Mouse (Mus musculus) limb, embryonic 11.5 days (tissue): ENCODE results near the gene Irgc1. TPM values are rescaled to one million over a fixed set of nuclear protein-coding genes. Genes with fewer than 3 reads are reported as not detected.

Experiments
- ATAC-seq: fragments of 200-750 bp; cut with Nextera tagmentation; 2 replicates; pipeline ENCODE4 v1.8.0; 2017; ENCODE audit warnings: low read depth; ENCODE audit not compliant: insufficient number of reproducible peaks, low FRiP score, low TSS enrichment
- DNase-seq: peaks from one replicate; pipeline ENCODE4 v3.0.0-alpha.2; 2015; ENCODE audit warnings: low spot score
- H3K27ac ChIP-seq: fragments of 300-500 bp; sonication (generic); replicated peaks from 2 replicates; pipeline ENCODE4 v1.5.1; 2014; ENCODE audit warnings: low read depth, mild to moderate bottlenecking, low read length
- H3K27me3 ChIP-seq: fragments of 300-500 bp; sonication (generic); 2 replicates; pipeline ENCODE4 v1.6.1; 2014; ENCODE audit warnings: mild to moderate bottlenecking, low read length, mixed read lengths; ENCODE audit not compliant: control insufficient read depth, insufficient read depth
- H3K36me3 ChIP-seq: fragments of 300-500 bp; sonication (generic); 2 replicates; pipeline ENCODE4 v1.6.1; 2014; ENCODE audit warnings: mild to moderate bottlenecking, low read length, moderate library complexity, mixed read lengths; ENCODE audit not compliant: control insufficient read depth, insufficient read depth
- H3K4me1 ChIP-seq: fragments of 300-500 bp; sonication (generic); 2 replicates; pipeline ENCODE4 v1.6.1; 2014; ENCODE audit warnings: low read length, mixed read lengths; ENCODE audit not compliant: control insufficient read depth, insufficient read depth
- H3K4me2 ChIP-seq: fragments of 300-500 bp; sonication (generic); 2 replicates; pipeline ENCODE4 v1.6.1; 2014; ENCODE audit warnings: low read depth, mild to moderate bottlenecking, moderate library complexity; ENCODE audit not compliant: severe bottlenecking
- H3K4me3 ChIP-seq: fragments of 300-500 bp; sonication (generic); 2 replicates; pipeline ENCODE4 v1.5.1; 2014; ENCODE audit warnings: low read depth, low read length
- H3K9ac ChIP-seq: fragments of 300-500 bp; sonication (generic); 2 replicates; pipeline ENCODE4 v1.6.1; 2014; ENCODE audit warnings: mild to moderate bottlenecking, low read length
- H3K9me3 ChIP-seq: fragments of 300-500 bp; sonication (generic); 2 replicates; pipeline ENCODE4 v1.6.1; 2016; ENCODE audit warnings: low read length; ENCODE audit not compliant: control insufficient read depth
- WGBS: fragments of 180-500 bp; shearing (Covaris S2); extraction: QIAGEN DNeasy Blood & Tissue Kit; methylation state at CpG from one replicate; pipeline ENCODE4 v1.1.7; 2014; 5-methylcytosine and 5-hydroxymethylcytosine counted together
- polyA plus RNA-seq: library from polyadenylated mRNA; unstranded; fragments of >200 nt; fragmentation: Nextera tagmentation; extraction: Ambion mirVana; gene quantifications from 2 replicates; pipeline ENCODE4 v1.2.1, GENCODE M21; 2014

Gene Irgc1
- polyA plus RNA-seq: not detected in 2 replicates

DNA sequence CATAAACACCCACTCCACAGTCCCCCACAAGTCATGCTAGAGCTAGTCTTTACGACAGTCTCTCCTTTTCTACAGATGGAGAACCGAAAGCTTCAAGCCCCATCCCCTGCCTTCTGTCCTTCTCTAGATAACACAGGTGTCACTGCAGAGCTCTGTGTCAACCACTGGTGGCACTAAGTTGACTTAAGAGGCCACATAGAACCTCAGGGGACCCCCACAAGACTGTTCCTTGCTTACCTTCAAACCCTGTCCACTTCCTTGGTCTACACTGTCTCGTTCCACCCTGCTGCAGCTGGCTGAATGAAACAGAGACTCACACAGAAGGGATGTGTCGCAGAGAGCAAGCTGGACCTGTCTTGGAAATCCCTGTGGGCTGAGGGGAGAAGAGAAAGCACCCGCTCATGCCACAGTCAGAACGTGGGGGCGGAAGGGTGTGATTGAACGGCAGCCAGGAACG is at the start of gene Irgc1:
TSS of gene Irgc1 (minus strand) at position 443 of the 457 bp plus-strand sequence.
- Histone ChIP-seq H3K9ac (no peak within 1 kb of the TSS), H3K27ac (no peak within 1 kb of the TSS), H3K9me3 (0 out of 2 replicates have a peak, but pooled peaks cover 3% of the 10 kb centered on the region), H3K4me1 (no peaks in the 10 kb centered on the region), H3K36me3 (no peaks in the 10 kb centered on the region), H3K4me2 (no peak within 1 kb of the TSS), H3K4me3 (no peak within 1 kb of the TSS), H3K27me3 (no peaks in the 10 kb centered on the region)
- DNase-seq (no peak), ATAC-seq (no peak)
- 83% methylated on average over 9 of the region's 9 CpGs for WGBS

DNA sequence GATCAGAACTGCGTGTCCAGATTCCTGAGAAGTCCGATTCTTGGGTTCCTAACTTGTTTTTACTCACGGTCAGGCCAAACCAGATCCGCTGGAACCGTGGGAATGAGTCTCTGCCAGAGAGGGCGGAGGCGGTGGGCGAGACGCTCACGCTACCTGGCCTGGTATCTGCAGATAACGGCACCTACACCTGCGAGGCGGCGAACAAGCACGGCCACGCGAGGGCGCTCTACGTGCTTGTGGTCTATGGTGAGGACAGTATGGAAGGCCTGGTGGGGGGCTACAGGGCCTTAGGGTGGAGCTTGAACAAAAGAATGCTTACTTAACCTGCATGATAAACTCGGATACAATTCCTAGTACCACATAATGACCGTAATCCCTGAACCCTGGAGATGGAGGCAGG is 49.4 kb upstream of the Irgc1 start:
- peaks cover 29% of the 10 kb centered on the region for H3K27me3 ChIP-seq
- no peak overlapping the region for H3K27ac ChIP-seq
- no peak overlapping the region for H3K9ac ChIP-seq
- 49% methylated on average over 21 of the region's 21 CpGs for WGBS
- no peak for ATAC-seq
- DNase-seq: no peak
- H3K4me3 ChIP-seq: no peak overlapping the region
- no peak overlapping the region for H3K4me2 ChIP-seq
- no peaks in the 10 kb centered on the region for H3K36me3 ChIP-seq
- peaks cover 3% of the 10 kb centered on the region; the same call in 1 of the 2 replicates for H3K9me3 ChIP-seq
- H3K4me1 ChIP-seq: peaks cover 6% of the 10 kb centered on the region; the same call in 1 of the 2 replicates

GRCm38 (mm10) chr7:24500929-24501328 is 48.8 kb upstream of the Irgc1 start:
- peaks cover 29% of the 10 kb centered on the region for H3K27me3 ChIP-seq
- peaks cover 3% of the 10 kb centered on the region; the same call in 1 of the 2 replicates for H3K9me3 ChIP-seq
- no peaks in the 10 kb centered on the region for H3K36me3 ChIP-seq
- WGBS: 31% methylated on average over 7 of the region's 7 CpGs
- no peak overlapping the region for H3K4me2 ChIP-seq
- no peak overlapping the region for H3K27ac ChIP-seq
- peak; percentile 70 for DNase-seq
- peaks cover 6% of the 10 kb centered on the region; the same call in 1 of the 2 replicates for H3K4me1 ChIP-seq
- H3K9ac ChIP-seq: no peak overlapping the region
- no peak for ATAC-seq
- no peak overlapping the region for H3K4me3 ChIP-seq

DNA sequence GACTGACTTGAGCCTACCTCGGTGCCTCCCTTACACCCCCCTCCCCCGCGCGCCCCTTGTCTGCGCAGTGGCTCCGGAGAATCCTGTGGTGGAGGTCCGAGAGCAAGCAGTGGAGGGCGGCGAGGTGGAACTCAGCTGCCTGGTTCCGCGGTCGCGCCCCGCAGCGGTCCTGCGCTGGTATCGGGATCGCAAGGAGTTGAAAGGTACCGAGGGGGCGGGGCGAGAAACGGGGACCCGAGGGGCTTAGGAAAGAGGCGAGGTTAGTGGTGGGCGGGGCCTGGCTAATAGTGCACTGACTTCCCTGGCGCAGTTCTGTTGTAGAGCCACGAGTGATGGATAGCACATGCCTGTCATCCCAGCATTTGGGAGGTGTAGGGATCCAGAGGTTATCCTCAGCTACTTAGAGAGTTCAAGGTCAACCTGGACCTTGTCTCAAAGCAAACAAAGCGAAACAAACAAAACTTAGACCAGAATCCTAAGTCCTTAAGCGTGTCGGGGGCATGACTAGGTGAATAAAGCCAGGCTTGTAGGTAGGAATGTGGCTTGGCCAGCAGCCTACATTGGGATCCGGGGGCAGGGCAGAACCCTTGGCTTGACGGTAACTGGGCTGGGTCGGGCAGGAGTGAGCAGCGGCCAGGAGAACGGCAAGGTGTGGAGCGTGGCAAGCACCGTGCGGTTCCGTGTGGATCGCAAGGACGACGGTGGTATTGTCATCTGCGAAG is 47.9 kb upstream of the Irgc1 start:
- DNase-seq (peak; percentile 72), ATAC-seq (peak; percentile 57; the same call in 1 of the 2 replicates)
- H3K27ac ChIP-seq: no peak overlapping the region

DNA sequence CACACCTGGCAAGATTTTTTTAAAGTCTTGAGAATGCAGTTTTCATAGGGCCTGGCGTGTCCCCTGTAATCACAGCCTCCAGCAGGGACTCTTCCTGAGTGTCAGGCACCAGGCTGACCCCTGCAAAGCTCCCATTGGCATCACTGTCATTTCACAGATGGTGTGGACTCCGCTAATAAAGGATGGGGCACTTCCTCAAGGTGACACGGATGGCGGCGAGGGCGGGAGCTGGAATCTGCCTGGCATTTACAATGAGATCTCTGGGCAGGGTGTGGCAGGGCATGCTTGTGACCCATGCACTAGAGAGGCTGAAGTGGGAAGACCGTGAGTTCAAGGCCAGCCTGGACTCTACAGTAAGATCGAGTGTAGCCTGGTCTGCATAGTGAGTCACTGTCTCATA is 36.2 kb upstream of the Irgc1 start:
- ATAC-seq: no peak

More for the DNA sequence above, 47.9 kb upstream of the Irgc1 start:
- Histone ChIP-seq H3K4me1 (peaks cover 2% of the 10 kb centered on the region; the same call in 1 of the 2 replicates), H3K4me3 (peak overlapping the region; percentile 31), H3K4me2 (peak overlapping the region; percentile 60), H3K9me3 (peaks cover 3% of the 10 kb centered on the region; the same call in 1 of the 2 replicates), H3K36me3 (no peaks in the 10 kb centered on the region), H3K9ac (peak overlapping the region; percentile 47; the same call in 1 of the 2 replicates), H3K27me3 (peaks cover 29% of the 10 kb centered on the region)
- 14% methylated on average over 43 of the region's 43 CpGs for WGBS

DNA sequence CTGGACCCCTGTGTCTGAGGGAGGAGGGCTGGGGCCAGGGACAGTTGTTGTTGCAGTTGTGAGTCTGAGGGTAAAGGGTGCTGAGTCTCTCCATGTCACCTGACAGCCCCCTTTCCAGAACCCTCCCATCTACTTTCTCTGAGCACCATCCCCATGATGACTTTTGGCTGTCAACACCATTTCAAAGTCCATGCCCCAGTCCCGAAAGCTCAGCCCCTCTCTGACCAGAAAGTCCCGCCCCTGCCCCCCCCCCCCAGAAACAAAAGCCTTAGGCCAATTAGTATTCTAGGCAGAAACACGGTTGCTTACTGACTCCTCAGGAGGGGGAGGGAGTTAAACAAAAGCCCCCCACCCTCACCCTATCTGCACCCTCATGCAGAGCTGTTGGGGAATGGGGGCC is 35.3 kb upstream of the Irgc1 start:
- Histone ChIP-seq H3K27me3 (peaks cover 5% of the 10 kb centered on the region; the same call in 1 of the 2 replicates), H3K4me2 (no peak overlapping the region), H3K36me3 (no peaks in the 10 kb centered on the region), H3K27ac (no peak overlapping the region), H3K9ac (no peak overlapping the region), H3K4me3 (no peak overlapping the region), H3K4me1 (peaks cover 5% of the 10 kb centered on the region), H3K9me3 (no peaks in the 10 kb centered on the region)
- DNase-seq (no peak), ATAC-seq (no peak)
- WGBS: 31% methylated on average over 3 of the region's 3 CpGs

More for the DNA sequence above, 36.2 kb upstream of the Irgc1 start:
- WGBS: 88% methylated on average over 8 of the region's 8 CpGs
- no peak overlapping the region for H3K27ac ChIP-seq
- no peak overlapping the region for H3K9ac ChIP-seq
- H3K4me2 ChIP-seq: no peak overlapping the region
- no peaks in the 10 kb centered on the region for H3K9me3 ChIP-seq
- no peaks in the 10 kb centered on the region for H3K4me1 ChIP-seq
- H3K36me3 ChIP-seq: no peaks in the 10 kb centered on the region
- H3K4me3 ChIP-seq: no peak overlapping the region
- H3K27me3 ChIP-seq: no peaks in the 10 kb centered on the region; the same call in 1 of the 2 replicates
- no peak for DNase-seq

DNA sequence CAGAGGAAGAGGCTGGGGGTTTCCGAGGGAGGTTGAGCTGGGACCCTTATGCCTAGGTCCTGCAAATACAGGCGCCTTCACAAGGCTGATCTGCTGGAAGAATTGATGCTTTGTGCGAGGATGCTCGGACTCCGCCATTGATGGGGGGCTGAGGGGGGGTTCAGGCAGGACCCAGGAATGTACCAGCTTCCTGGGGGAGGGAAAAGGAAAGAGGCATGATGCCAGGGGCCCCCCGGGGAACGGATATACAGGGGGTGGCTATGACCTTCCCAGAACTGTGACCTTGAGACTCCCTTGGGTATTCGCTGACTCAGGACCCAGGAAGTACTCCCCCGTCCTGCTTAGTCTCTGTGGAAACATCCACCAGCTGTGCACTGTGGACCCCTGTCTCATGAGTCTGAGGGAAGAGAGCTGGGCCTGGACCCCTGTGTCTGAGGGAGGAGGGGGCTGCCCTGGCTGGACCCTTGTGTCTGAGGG is 34.6 kb upstream of the Irgc1 start:
- peaks cover 5% of the 10 kb centered on the region for H3K4me1 ChIP-seq
- 63% methylated on average over 9 of the region's 9 CpGs for WGBS
- no peak overlapping the region for H3K4me3 ChIP-seq
- ATAC-seq: no peak
- H3K27ac ChIP-seq: no peak overlapping the region
- H3K27me3 ChIP-seq: peaks cover 5% of the 10 kb centered on the region; the same call in 1 of the 2 replicates
- no peak for DNase-seq
- no peak overlapping the region for H3K9ac ChIP-seq
- no peaks in the 10 kb centered on the region for H3K9me3 ChIP-seq
- no peaks in the 10 kb centered on the region for H3K36me3 ChIP-seq
- no peak overlapping the region for H3K4me2 ChIP-seq

- Histone ChIP-seq H3K36me3 (no peaks in the 10 kb centered on the region), H3K27ac (no peak overlapping the region), H3K27me3 (peaks cover 5% of the 10 kb centered on the region; the same call in 1 of the 2 replicates), H3K4me2 (no peak overlapping the region), H3K9ac (no peak overlapping the region), H3K4me3 (no peak overlapping the region), H3K4me1 (peaks cover 5% of the 10 kb centered on the region), H3K9me3 (no peaks in the 10 kb centered on the region)
- no peak for ATAC-seq
- no peak for DNase-seq
- WGBS: 83% methylated on average over 9 of the region's 9 CpGs
Measured at GRCm38 (mm10) chr7:24485481-24485880, 33.4 kb upstream of the Irgc1 start.
